Mouse (Mus musculus) cortical plate, adult 2 months (tissue): Measurements from ENCODE around the gene Tmco1.

Experiments used
- CTCF ChIP-seq: fragments of 200-500 bp; IDR thresholded peaks from 2 replicates; pipeline ENCODE4 v1.5.1; 2011; ENCODE audit warnings: mild to moderate bottlenecking, control low read depth, low read length; ENCODE audit not compliant: insufficient read depth; ENCODE audit errors: extremely low read depth
- POLR2A ChIP-seq: fragments of 200-500 bp; IDR thresholded peaks from 2 replicates; pipeline ENCODE4 v1.6.1; 2011; ENCODE audit warnings: mild to moderate bottlenecking, low read length, control low read depth; ENCODE audit not compliant: insufficient read depth; ENCODE audit errors: extremely low read depth

GRCm38 (mm10) chr1:167285356-167285755 is 22.8 kb upstream of the Tmco1 start:
- TF ChIP-seq POLR2A (no peak), CTCF (no peak)
